Mouse (Mus musculus) embryonic facial prominence, embryonic 11.5 days (tissue): ENCODE results near the gene Tnip1. TPM values are rescaled to one million over a fixed set of nuclear protein-coding genes. Genes with fewer than 3 reads are reported as not detected.

Experiments
- ATAC-seq: fragments of 200-750 bp; cut with Nextera tagmentation; replicated peaks from 2 replicates; pipeline ENCODE4 v1.8.0; 2017; ENCODE audit warnings: low read depth; ENCODE audit not compliant: insufficient number of reproducible peaks, low FRiP score, low TSS enrichment
- DNase-seq: peaks from one replicate; pipeline ENCODE4 v3.0.0-alpha.2; 2015; ENCODE audit warnings: low spot score
- H3K27ac ChIP-seq: fragments of 300-500 bp; sonication (generic); replicated peaks from 2 replicates; pipeline ENCODE4 v1.5.1; 2014; ENCODE audit warnings: mild to moderate bottlenecking, low read depth, low read length, control low read depth
- H3K27me3 ChIP-seq: fragments of 300-500 bp; sonication (generic); 2 replicates; pipeline ENCODE4 v1.6.1; 2014; ENCODE audit warnings: mild to moderate bottlenecking, low read length, moderate library complexity, mixed read lengths; ENCODE audit not compliant: control insufficient read depth, insufficient read depth
- H3K36me3 ChIP-seq: fragments of 300-500 bp; sonication (generic); replicated peaks from 2 replicates; pipeline ENCODE4 v1.6.1; 2014; ENCODE audit warnings: low read depth, mild to moderate bottlenecking, low read length, moderate library complexity, mixed read lengths; ENCODE audit not compliant: control insufficient read depth, insufficient read depth
- H3K4me1 ChIP-seq: fragments of 300-500 bp; sonication (generic); 2 replicates; pipeline ENCODE4 v1.6.1; 2014; ENCODE audit warnings: low read length, mixed read lengths; ENCODE audit not compliant: control insufficient read depth, insufficient read depth
- H3K4me2 ChIP-seq: fragments of 300-500 bp; sonication (generic); 2 replicates; pipeline ENCODE4 v1.6.1; 2014; ENCODE audit warnings: low read depth, mild to moderate bottlenecking, control low read depth, low read length, moderate library complexity
- H3K4me3 ChIP-seq: fragments of 300-500 bp; sonication (generic); 2 replicates; pipeline ENCODE4 v1.5.1; 2014; ENCODE audit warnings: low read depth, low read length, control low read depth
- H3K9ac ChIP-seq: fragments of 300-500 bp; sonication (generic); replicated peaks from 2 replicates; pipeline ENCODE4 v1.6.1; 2014; ENCODE audit warnings: mild to moderate bottlenecking, control low read depth, low read length
- H3K9me3 ChIP-seq: fragments of 300-500 bp; sonication (generic); replicated peaks from 2 replicates; pipeline ENCODE4 v1.6.1; 2016; ENCODE audit warnings: mild to moderate bottlenecking, low read length, inconsistent platforms, mixed read lengths; ENCODE audit not compliant: control insufficient read depth
- WGBS: fragments of 180-500 bp; shearing (Covaris S2); extraction: QIAGEN DNeasy Blood & Tissue Kit; methylation state at CpG from one replicate; pipeline ENCODE4 v1.1.7; 2014; 5-methylcytosine and 5-hydroxymethylcytosine counted together
- polyA plus RNA-seq: library from polyadenylated mRNA; unstranded; fragments of >200 nt; fragmentation: Nextera tagmentation; extraction: Ambion mirVana; gene quantifications from 2 replicates; pipeline ENCODE4 v1.2.1, GENCODE M21; 2014

The Tnip1 gene
- polyA plus RNA-seq, 1 experiment from 2014 or later: 9.1 TPM

DNA sequence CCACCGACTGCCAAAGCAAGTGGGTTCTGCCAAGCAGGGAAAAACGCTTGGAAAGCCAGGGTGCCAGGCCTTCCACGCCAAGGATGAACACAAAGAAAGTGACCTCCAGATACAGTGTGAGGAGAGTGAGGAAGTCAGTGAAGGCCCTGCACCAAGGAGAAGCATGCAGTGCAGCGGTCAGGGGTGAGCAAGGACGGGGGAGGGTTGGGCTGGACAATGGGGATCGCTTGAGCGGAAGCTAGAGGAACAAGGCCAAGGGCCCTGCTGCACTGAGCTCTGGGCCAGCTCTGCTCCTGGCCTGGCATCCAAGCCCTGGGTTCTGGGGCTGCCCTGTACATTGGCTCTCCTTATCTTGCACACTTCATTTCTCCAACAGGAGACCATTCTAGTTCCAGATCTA, 22.7 kb downstream of the Tnip1 start:
- Histone ChIP-seq H3K36me3 (no peaks in the 10 kb centered on the region; the same call in 1 of the 2 replicates), H3K4me2 (no peak overlapping the region), H3K27ac (no peak overlapping the region), H3K9ac (no peak overlapping the region), H3K27me3 (no peaks in the 10 kb centered on the region), H3K9me3 (no peaks in the 10 kb centered on the region), H3K4me1 (no peaks in the 10 kb centered on the region), H3K4me3 (no peak overlapping the region)
- ATAC-seq: no peak
- DNase-seq: no peak
- 80% methylated on average over 7 of the region's 7 CpGs for WGBS

DNA sequence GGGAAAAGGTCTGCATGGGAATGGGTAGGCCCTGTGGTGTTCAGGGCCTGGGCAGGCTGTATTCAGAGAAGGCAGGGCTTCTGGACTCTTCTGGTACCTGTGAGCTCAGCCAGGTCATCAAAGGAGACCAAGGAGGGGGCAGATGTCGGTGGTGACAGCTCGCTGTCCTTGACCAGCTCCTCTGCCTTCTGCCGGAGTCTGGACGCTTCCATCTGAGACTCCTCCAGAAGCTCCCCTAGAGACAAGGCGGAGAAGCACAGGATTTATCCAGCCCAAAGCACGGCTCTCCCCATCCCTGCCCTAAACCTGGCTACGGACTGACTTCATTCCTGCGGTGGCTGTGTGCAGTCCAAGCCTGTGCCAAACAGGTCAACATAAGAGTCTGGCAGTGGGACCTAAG, 23.2 kb downstream of the Tnip1 start:
- no peaks in the 10 kb centered on the region; the same call in 1 of the 2 replicates for H3K36me3 ChIP-seq
- no peaks in the 10 kb centered on the region for H3K4me1 ChIP-seq
- H3K4me2 ChIP-seq: no peak overlapping the region
- no peak overlapping the region for H3K4me3 ChIP-seq
- DNase-seq (no peak), ATAC-seq (no peak)
- H3K9ac ChIP-seq: no peak overlapping the region
- no peaks in the 10 kb centered on the region for H3K9me3 ChIP-seq
- H3K27ac ChIP-seq: no peak overlapping the region
- WGBS: 89% methylated on average over 8 of the region's 8 CpGs
- no peaks in the 10 kb centered on the region for H3K27me3 ChIP-seq

DNA sequence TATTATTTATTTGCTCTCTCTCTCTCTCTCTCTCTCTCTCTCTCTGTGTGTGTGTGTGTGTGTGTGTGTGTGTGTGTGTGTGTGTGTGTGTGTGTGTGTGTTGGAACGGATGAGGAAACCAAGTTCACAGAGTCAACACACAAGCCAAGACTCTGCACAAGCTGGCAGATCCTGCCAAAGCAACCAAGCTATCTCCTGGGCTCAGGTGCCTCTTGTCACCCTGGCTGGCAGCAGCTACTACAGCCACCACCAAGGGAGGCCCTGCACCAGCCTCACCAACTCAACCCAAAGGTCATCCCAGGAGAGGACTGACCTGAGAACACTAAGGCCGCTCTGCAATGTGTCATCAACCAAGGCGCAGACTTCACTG, 26.0 kb downstream of the Tnip1 start:
- Histone ChIP-seq H3K9ac (no peak overlapping the region), H3K27ac (no peak overlapping the region), H3K4me1 (no peaks in the 10 kb centered on the region), H3K9me3 (no peaks in the 10 kb centered on the region), H3K4me3 (no peak overlapping the region), H3K36me3 (no peaks in the 10 kb centered on the region; the same call in 1 of the 2 replicates), H3K4me2 (no peak overlapping the region), H3K27me3 (no peaks in the 10 kb centered on the region)
- no peak for ATAC-seq
- DNase-seq: no peak
- 92% methylated on average over 3 of the region's 3 CpGs for WGBS

DNA sequence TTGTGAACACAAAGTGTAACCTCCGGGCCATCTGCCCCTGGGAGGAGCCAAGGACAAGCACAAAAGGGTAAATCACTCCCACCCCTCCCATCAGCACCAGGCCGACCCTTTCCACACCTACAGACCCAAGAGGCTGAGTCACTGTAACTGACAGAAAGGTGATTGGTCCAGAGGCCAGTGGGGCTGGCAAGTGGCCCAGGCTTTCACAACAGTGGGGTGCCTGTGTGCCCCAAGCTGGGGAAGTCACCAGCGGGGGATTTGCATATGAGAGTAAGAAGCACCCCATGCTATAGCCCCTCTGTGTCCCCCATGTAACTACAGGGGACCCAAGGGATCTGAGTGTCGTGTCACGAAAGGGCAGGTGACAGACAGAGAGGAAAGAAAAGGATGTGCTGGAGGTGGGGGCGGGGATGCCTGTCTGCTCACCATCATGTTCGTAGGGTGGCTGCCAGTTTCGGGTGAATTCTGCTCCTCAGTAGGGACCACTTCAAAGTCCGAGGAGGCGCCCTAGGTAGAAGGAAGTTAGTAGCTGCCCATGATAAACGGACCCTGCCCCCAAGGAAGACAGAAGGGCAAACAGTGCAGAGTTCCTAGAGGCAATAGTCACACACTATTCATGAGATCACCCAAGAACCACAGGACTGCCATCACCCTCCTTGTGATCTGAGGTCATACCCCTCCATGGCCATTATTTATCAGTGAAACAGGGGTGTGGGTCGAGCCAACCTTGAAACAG, 26.5 kb downstream of the Tnip1 start:
- Histone ChIP-seq H3K36me3 (no peaks in the 10 kb centered on the region; the same call in 1 of the 2 replicates), H3K4me2 (no peak overlapping the region), H3K9me3 (no peaks in the 10 kb centered on the region), H3K4me3 (no peak overlapping the region), H3K9ac (no peak overlapping the region), H3K27ac (no peak overlapping the region), H3K27me3 (no peaks in the 10 kb centered on the region), H3K4me1 (no peaks in the 10 kb centered on the region)
- WGBS: 45% methylated on average over 12 of the region's 12 CpGs
- no peak for ATAC-seq
- no peak for DNase-seq

DNA sequence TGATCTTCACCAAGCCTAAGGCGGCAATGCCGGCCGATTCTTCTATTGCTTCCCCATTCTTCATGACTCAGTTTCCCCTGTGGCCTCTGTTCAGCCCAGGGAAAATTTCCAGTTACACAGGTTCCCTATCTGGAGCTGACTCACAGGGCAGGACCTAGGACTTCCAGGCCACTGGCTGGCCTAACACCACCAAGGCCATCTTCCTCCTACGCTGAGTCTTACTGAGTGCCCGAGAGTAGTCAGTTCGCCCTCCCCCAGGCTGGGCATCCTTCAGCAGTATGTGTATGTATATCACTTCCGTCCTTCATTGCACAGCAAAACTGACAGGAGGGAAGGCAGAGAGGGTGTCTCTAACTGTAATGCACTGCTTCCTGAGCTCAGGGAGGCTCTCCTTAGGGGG, 28.5 kb downstream of the Tnip1 start:
- Histone ChIP-seq H3K9ac (no peak overlapping the region), H3K27me3 (no peaks in the 10 kb centered on the region), H3K4me3 (no peak overlapping the region), H3K36me3 (no peaks in the 10 kb centered on the region; the same call in 1 of the 2 replicates), H3K4me1 (no peaks in the 10 kb centered on the region), H3K9me3 (no peaks in the 10 kb centered on the region), H3K4me2 (no peak overlapping the region), H3K27ac (no peak overlapping the region)
- ATAC-seq (no peak), DNase-seq (no peak)
- 93% methylated on average over 7 of the region's 7 CpGs for WGBS

DNA sequence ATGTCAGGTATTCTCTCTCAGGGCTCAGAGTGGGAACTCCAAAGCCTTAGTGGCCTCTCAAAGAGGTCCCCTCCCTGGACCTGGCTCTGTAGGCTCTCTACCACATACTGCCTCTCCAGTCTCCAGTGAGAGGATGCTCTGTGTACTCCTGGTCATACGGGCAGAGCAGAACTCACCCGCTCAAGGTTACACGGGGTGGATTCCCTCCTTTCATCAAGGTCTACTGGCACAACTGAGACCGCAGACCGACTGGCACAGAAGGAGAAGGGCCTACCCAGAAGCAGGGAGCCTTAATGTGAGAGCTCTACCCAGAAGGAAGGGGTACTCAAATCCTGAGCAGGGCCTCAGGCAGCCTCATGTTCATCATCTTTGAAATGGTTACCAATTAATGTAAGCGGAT, 30.2 kb downstream of the Tnip1 start:
- no peaks in the 10 kb centered on the region; the same call in 1 of the 2 replicates for H3K36me3 ChIP-seq
- ATAC-seq (no peak), DNase-seq (no peak)
- no peak overlapping the region for H3K9ac ChIP-seq
- H3K27ac ChIP-seq: no peak overlapping the region
- no peak overlapping the region for H3K4me3 ChIP-seq
- H3K9me3 ChIP-seq: no peaks in the 10 kb centered on the region
- 91% methylated on average over 6 of the region's 6 CpGs for WGBS
- H3K4me1 ChIP-seq: no peaks in the 10 kb centered on the region
- H3K4me2 ChIP-seq: no peak overlapping the region
- H3K27me3 ChIP-seq: no peaks in the 10 kb centered on the region

DNA sequence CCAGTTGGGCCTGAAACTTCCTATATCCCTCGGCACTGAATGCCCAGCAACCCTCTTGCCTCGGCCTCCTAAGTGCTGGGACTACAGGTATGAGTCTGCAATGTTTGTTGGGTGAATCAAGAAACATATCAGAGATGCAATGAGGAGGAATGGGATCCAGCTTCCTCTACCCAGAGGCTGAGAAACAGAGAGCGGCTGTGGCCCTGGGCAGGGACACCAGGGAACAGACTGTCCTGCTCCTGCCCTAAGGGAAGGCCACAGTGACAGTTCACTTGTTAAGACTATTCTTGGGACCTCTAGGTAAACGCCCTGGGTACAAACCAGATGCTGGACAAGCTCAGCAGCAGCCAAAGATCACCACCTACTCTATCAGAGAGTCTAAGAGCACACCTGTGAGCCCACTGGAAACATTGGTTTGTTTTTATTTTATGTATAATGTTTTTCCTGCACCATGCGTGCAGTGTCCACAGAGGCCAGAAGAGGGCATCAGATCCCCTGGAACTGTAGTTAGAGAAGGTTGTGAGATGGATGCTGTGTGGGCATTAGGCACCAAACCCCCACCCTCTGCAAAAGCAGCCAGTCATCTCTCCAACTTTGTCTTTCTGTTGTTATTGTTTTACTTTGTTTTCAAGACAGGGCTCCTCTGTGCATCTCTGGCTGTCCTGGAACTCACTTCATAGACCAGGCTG, 31.2 kb downstream of the Tnip1 start:
- Histone ChIP-seq H3K9me3 (no peaks in the 10 kb centered on the region), H3K27ac (no peak overlapping the region), H3K9ac (no peak overlapping the region), H3K4me3 (no peak overlapping the region), H3K36me3 (no peaks in the 10 kb centered on the region; the same call in 1 of the 2 replicates), H3K4me1 (no peaks in the 10 kb centered on the region), H3K27me3 (no peaks in the 10 kb centered on the region), H3K4me2 (no peak overlapping the region)
- 64% methylated on average over 5 of the region's 5 CpGs for WGBS
- ATAC-seq (no peak), DNase-seq (peak; percentile 29)

DNA sequence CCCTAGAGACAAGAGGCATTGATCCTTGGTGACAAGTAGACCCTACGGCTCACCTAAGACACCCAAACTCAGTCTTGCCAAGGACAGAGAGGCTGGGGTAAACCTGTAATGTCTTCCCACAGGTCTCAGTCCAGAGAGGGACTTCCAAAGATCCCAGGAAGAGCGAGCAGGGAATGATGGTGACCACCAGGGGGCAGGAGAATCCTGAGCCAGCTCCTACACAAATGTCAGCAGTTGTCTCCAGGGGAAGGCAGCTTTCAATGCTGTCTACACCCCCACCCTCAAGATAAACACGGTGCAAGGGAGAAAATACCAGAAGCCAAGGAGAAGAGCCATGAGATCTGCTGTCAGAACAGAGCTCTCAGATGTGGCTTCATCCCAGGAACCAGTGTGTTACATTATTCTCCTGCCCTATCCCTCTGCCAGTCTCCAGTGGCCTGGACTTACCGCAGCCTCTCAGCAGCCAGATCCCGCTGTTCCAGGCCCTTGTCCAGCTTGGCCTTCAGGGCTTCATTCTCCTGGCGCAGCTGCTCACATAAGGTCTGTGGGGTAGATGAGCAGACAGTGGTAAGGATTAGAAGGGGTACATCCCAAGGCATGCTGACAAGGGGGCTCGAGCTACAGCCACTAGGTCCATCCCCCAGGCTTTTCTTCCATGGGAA, 32.3 kb downstream of the Tnip1 start:
- H3K27me3 ChIP-seq: no peaks in the 10 kb centered on the region
- H3K36me3 ChIP-seq: no peaks in the 10 kb centered on the region
- ATAC-seq (no peak), DNase-seq (peak; percentile 68)
- 70% methylated on average over 7 of the region's 7 CpGs for WGBS
- no peak overlapping the region for H3K9ac ChIP-seq
- no peaks in the 10 kb centered on the region for H3K9me3 ChIP-seq
- H3K4me1 ChIP-seq: no peaks in the 10 kb centered on the region
- no peak overlapping the region for H3K4me2 ChIP-seq
- H3K4me3 ChIP-seq: no peak overlapping the region
- no peak overlapping the region for H3K27ac ChIP-seq
